Comparison of ENCODE assay signal across 10 mouse cellular contexts in the genomic region with DNA sequence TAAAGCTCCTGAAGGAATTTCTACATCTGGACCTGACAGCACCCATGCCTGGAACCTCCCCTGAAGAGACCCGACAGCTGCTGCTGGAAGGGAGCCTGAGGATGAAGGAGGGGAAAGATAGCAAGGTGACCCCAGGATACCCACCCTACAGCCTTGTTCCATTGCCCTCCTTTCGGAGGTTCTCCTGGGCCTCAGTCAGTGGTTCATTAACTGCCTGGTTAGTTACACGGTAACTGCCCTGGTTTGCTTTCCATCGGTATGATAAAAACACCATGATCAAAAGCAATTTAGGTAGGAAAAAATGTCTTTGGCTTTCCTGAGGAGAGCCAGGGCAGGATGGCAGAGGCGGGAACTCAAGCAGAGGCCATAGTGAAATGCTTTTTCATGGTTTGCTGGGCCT. TPM values are rescaled to one million over a fixed set of nuclear protein-coding genes. Genes with fewer than 3 reads are reported as not detected.
A peak's percentile ranks its signal among the peaks of the same experiment; 100 is the strongest.
DNase-seq lines count a peak whose midpoint lies in the region; ATAC-seq lines count a peak whose summit lies in the region.
"Had no signal": no experiment of that assay in that cellular context is flagged by ENCODE, and none has a peak within 500 bp of the region (broad histone marks: within the 10 kb centered on the region; RNA-seq: fewer than 3 reads in every experiment).

No protein-coding gene starts in this region.

- H3K36me3 ChIP-seq in heart, embryonic 16.5 days (ENCODE audit: control insufficient read depth, insufficient read depth): peaks cover 34% of the 10 kb centered on the region
- H3K36me3 ChIP-seq in embryonic facial prominence, embryonic 12.5 days: peaks cover 58% of the 10 kb centered on the region
- H3K36me3 ChIP-seq in hindbrain, embryonic 14.5 days (replicated peaks; ENCODE audit: control insufficient read depth, insufficient read depth): peaks cover 36% of the 10 kb centered on the region
- peaks cover 7% of the 10 kb centered on the region for H3K36me3 ChIP-seq in liver, embryonic 16.5 days (ENCODE audit: control insufficient read depth, insufficient read depth)

- DNase-seq in heart, adult 11 months: no peak
- no peak for DNase-seq in hindbrain, embryonic 14.5 days (ENCODE audit: low spot score)
- no peak for DNase-seq in urinary bladder, postnatal 36 days (ENCODE audit: low spot score in 2 of 2)
- DNase-seq in spleen, postnatal 36 days (ENCODE audit: low spot score in 2 of 2): no peak
- no peak for DNase-seq in embryo, embryonic 11 days

- H3K4me2 ChIP-seq in heart, embryonic 16.5 days (ENCODE audit: low read depth, low read length): 0 out of 2 replicates have a peak overlapping the region, but pooled peaks have one; percentile 78
- peak overlapping the region; percentile 66; the same call in 1 of the 2 replicates for H3K4me2 ChIP-seq in embryonic facial prominence, embryonic 12.5 days (replicated peaks)
- H3K4me2 ChIP-seq in hindbrain, embryonic 14.5 days (replicated peaks): peak overlapping the region; percentile 56
- H3K4me2 ChIP-seq in liver, embryonic 16.5 days (ENCODE audit: low read depth, low read length): peak overlapping the region; percentile 84

- H3K27me3 ChIP-seq in heart, embryonic 16.5 days (ENCODE audit: control insufficient read depth, insufficient read depth, low read length): peaks cover under 1% of the 10 kb centered on the region; the same call in 1 of the 2 replicates
- H3K27me3 ChIP-seq in embryonic facial prominence, embryonic 12.5 days: 0 out of 2 replicates have a peak, but pooled peaks cover 4% of the 10 kb centered on the region
- 0 out of 2 replicates have a peak, but pooled peaks cover under 1% of the 10 kb centered on the region for H3K27me3 ChIP-seq in hindbrain, embryonic 14.5 days (ENCODE audit: control insufficient read depth, insufficient read depth, low read length)
- H3K27me3 ChIP-seq in liver, embryonic 16.5 days (ENCODE audit: control insufficient read depth, insufficient read depth, low read depth, low read length): no peaks in the 10 kb centered on the region

- no peaks in the 10 kb centered on the region for H3K9me3 ChIP-seq in heart, embryonic 16.5 days (replicated peaks; ENCODE audit: control insufficient read depth, low read length)
- no peaks in the 10 kb centered on the region for H3K9me3 ChIP-seq in embryonic facial prominence, embryonic 12.5 days
- no peaks in the 10 kb centered on the region for H3K9me3 ChIP-seq in hindbrain, embryonic 14.5 days (ENCODE audit: control insufficient read depth, low read length)
- no peaks in the 10 kb centered on the region for H3K9me3 ChIP-seq in liver, embryonic 16.5 days (replicated peaks; ENCODE audit: control insufficient read depth, low read length)

- no peak overlapping the region for H3K9ac ChIP-seq in heart, embryonic 16.5 days (ENCODE audit: low read length)
- no peak overlapping the region for H3K9ac ChIP-seq in embryonic facial prominence, embryonic 12.5 days
- H3K9ac ChIP-seq in hindbrain, embryonic 14.5 days: peak overlapping the region; percentile 16; the same call in 1 of the 2 replicates
- no peak overlapping the region for H3K9ac ChIP-seq in liver, embryonic 16.5 days (ENCODE audit: low read depth, low read length)

- H3K4me1 ChIP-seq in heart, embryonic 16.5 days (ENCODE audit: control insufficient read depth, insufficient read depth, low read length): peaks cover 13% of the 10 kb centered on the region
- peaks cover 18% of the 10 kb centered on the region; the same call in 1 of the 2 replicates for H3K4me1 ChIP-seq in embryonic facial prominence, embryonic 12.5 days
- H3K4me1 ChIP-seq in hindbrain, embryonic 14.5 days (replicated peaks; ENCODE audit: control insufficient read depth, insufficient read depth, low read length): peaks cover 14% of the 10 kb centered on the region
- H3K4me1 ChIP-seq in liver, embryonic 16.5 days (ENCODE audit: control insufficient read depth, low read depth, low read length): peaks cover 46% of the 10 kb centered on the region

- ATAC-seq in heart, embryonic 16.5 days (replicated peaks; ENCODE audit: extremely low read depth, insufficient read depth, low FRiP score): no peak
- ATAC-seq in embryonic facial prominence, embryonic 12.5 days (ENCODE audit: insufficient number of reproducible peaks, insufficient read depth, low FRiP score, low TSS enrichment): no peak
- no peak for ATAC-seq in hindbrain, embryonic 14.5 days (ENCODE audit: low FRiP score)
- ATAC-seq in liver, embryonic 16.5 days (ENCODE audit: low read depth): no peak

- no peak overlapping the region for H3K27ac ChIP-seq in heart, embryonic 16.5 days (ENCODE audit: low read length)
- H3K27ac ChIP-seq in embryonic facial prominence, embryonic 12.5 days: no peak overlapping the region
- peak overlapping the region; percentile 55; the same call in 1 of the 2 replicates for H3K27ac ChIP-seq in hindbrain, embryonic 14.5 days
- no peak overlapping the region for H3K27ac ChIP-seq in liver, embryonic 16.5 days (ENCODE audit: low read length)

- WGBS in heart, embryonic 16.5 days: 90% methylated on average over 5 of the region's 5 CpGs
- WGBS in embryonic facial prominence, embryonic 12.5 days: 88% methylated on average over 5 of the region's 5 CpGs
- WGBS in hindbrain, embryonic 14.5 days: 75% methylated on average over 5 of the region's 5 CpGs
- 85% methylated on average over 5 of the region's 5 CpGs for WGBS in liver, embryonic 16.5 days (ENCODE audit: insufficient replicate concordance)

- no peak overlapping the region; the same call in 1 of the 2 replicates for H3K4me3 ChIP-seq in heart, embryonic 16.5 days (ENCODE audit: low read length)
- no peak overlapping the region for H3K4me3 ChIP-seq in embryonic facial prominence, embryonic 12.5 days
- H3K4me3 ChIP-seq in hindbrain, embryonic 14.5 days (replicated peaks; ENCODE audit: low read length): peak overlapping the region; percentile 30; the same call in 1 of the 2 replicates
- H3K4me3 ChIP-seq in liver, embryonic 16.5 days (ENCODE audit: low read depth, low read length): no peak overlapping the region

RNA-seq across cellular contexts. Expression of gene Tnfrsf25, which starts 7.1 kb away (rescaled TPM):
- polyA plus RNA-seq in heart, embryonic 16.5 days (2015; fragmentation: Nextera tagmentation; extraction: Ambion mirVana): 0.77 and 1.4 TPM in 2 replicates
- polyA plus RNA-seq in embryonic facial prominence, embryonic 12.5 days (2016; fragmentation: Nextera tagmentation; extraction: Ambion mirVana): 1.1 and 2.1 TPM in 2 replicates
- polyA plus RNA-seq in hindbrain, embryonic 14.5 days (2014; fragmentation: Nextera tagmentation; extraction: Ambion mirVana): 0.94 and 0.95 TPM in 2 replicates
- polyA plus RNA-seq in liver, embryonic 16.5 days (2015; fragmentation: Nextera tagmentation; extraction: Ambion mirVana): 0.12 and 0.25 TPM in 2 replicates

RNA-seq across cellular contexts. Expression of gene Plekhg5, which starts 36.4 kb away (rescaled TPM):
- polyA plus RNA-seq in heart, embryonic 16.5 days (2015; fragmentation: Nextera tagmentation; extraction: Ambion mirVana): 11.9 and 13.4 TPM in 2 replicates
- polyA plus RNA-seq in embryonic facial prominence, embryonic 12.5 days (2016; fragmentation: Nextera tagmentation; extraction: Ambion mirVana): 17.8 and 19.0 TPM in 2 replicates
- polyA plus RNA-seq in hindbrain, embryonic 14.5 days (2014; fragmentation: Nextera tagmentation; extraction: Ambion mirVana): 10.0 and 10.9 TPM in 2 replicates
- polyA plus RNA-seq in liver, embryonic 16.5 days (2015; fragmentation: Nextera tagmentation; extraction: Ambion mirVana): 4.8 and 5.1 TPM in 2 replicates

RNA-seq across cellular contexts. Expression of gene Espn, which starts 43.5 kb away (rescaled TPM):
- polyA plus RNA-seq in heart, embryonic 16.5 days (2015; fragmentation: Nextera tagmentation; extraction: Ambion mirVana): 1.3 and 1.5 TPM in 2 replicates
- polyA plus RNA-seq in embryonic facial prominence, embryonic 12.5 days (2016; fragmentation: Nextera tagmentation; extraction: Ambion mirVana): 6.4 and 6.6 TPM in 2 replicates
- polyA plus RNA-seq in hindbrain, embryonic 14.5 days (2014; fragmentation: Nextera tagmentation; extraction: Ambion mirVana): 0.25 and 0.40 TPM in 2 replicates
- polyA plus RNA-seq in liver, embryonic 16.5 days (2015; fragmentation: Nextera tagmentation; extraction: Ambion mirVana): 1.1 and 2.3 TPM in 2 replicates

RNA-seq across cellular contexts. Expression of gene Hes2, which starts 50.0 kb away (rescaled TPM):
- 0.14 TPM in 1 of 2 replicates, not detected in the other for polyA plus RNA-seq in heart, embryonic 16.5 days (2015; fragmentation: Nextera tagmentation; extraction: Ambion mirVana)
- polyA plus RNA-seq in embryonic facial prominence, embryonic 12.5 days (2016; fragmentation: Nextera tagmentation; extraction: Ambion mirVana): 0.09 TPM in 1 of 2 replicates, not detected in the other
- polyA plus RNA-seq in hindbrain, embryonic 14.5 days (2014; fragmentation: Nextera tagmentation; extraction: Ambion mirVana): not detected in 2 replicates
- polyA plus RNA-seq in liver, embryonic 16.5 days (2015; fragmentation: Nextera tagmentation; extraction: Ambion mirVana): not detected in 2 replicates
- polyA plus RNA-seq: CD4-positive, CD25-positive, alpha-beta regulatory T cell, adult 4 months; heart, postnatal 0 days had no signal
